In the genomic region with DNA sequence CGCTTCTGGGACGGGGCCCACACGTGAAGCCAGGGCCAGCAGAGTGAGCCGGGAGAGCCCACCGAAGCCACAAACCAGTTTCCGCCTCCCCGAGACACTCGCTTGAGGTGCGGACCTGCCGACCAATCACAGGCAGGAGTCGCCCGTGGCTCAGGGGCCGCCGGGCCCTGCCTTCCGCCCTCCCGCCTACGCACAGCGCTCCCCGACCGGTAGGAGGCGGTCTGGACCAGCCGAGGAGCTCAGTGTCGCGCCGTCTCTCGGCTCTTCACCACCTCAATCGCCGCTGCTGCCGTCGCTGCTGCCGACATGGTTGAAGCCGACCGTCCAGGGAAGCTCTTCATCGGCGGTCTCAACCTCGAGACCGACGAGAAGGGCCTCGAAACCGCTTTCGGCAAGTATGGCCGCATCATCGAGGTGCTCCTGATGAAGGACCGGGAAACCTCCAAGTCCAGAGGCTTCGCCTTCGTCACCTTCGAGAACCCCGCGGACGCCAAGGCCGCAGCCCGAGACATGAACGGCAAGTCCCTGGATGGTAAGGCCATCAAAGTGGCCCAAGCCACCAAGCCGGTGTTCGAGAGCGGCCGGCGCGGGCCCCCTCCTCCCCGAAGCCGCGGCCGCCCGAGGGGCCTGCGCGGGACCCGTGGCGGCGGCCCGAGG, we compare ENCODE assay signal across 9 mouse cellular contexts. TPM values are rescaled to one million over a fixed set of nuclear protein-coding genes. Genes with fewer than 3 reads are reported as not detected.
DNase-seq lines count a peak whose midpoint lies in the region; ATAC-seq lines count a peak whose summit lies in the region.
"Had no signal": no experiment of that assay in that cellular context is flagged by ENCODE, and none has a peak within 500 bp of the region (broad histone marks: within the 10 kb centered on the region; RNA-seq: fewer than 3 reads in every experiment).

A gene (plus strand): TSS at position 242 of the 657 bp plus-strand sequence.

- H3K9ac ChIP-seq in forebrain, embryonic 15.5 days (replicated peaks) = no peak within 1 kb of the TSS

- ATAC-seq in forebrain, embryonic 15.5 days (replicated peaks) = 0 out of 2 replicates have a peak, but pooled peaks have one; percentile 8
- ATAC-seq in megakaryocyte-erythroid progenitor cell, adult 5-6 weeks (replicated peaks; ENCODE audit: low FRiP score, low TSS enrichment, poor library complexity, severe bottlenecking) = peak; percentile 41; the same call in 1 of the 2 replicates
- ATAC-seq in erythroid progenitor cell, adult 5-6 weeks (replicated peaks; ENCODE audit: low FRiP score, poor library complexity, severe bottlenecking) = no peak

- DNase-seq in right cerebral cortex, postnatal 4 days = peak; percentile 1
- no peak for DNase-seq in right cerebral cortex, adult 2 months (ENCODE audit: low spot score in 2 of 2)
- no peak for DNase-seq in frontal cortex, postnatal 36 days (ENCODE audit: low spot score in 2 of 2)
- DNase-seq in urinary bladder, postnatal 10 days (ENCODE audit: low spot score) = no peak
- DNase-seq: adrenal gland, postnatal 25 days had no signal

- H3K9me3 ChIP-seq in forebrain, embryonic 15.5 days = peaks cover 11% of the 10 kb centered on the region; the same call in 1 of the 2 replicates

- WGBS in forebrain, embryonic 15.5 days = 44% methylated on average over 69 of the region's 70 CpGs

- H3K4me1 ChIP-seq in forebrain, embryonic 15.5 days = peaks cover 3% of the 10 kb centered on the region; the same call in 1 of the 2 replicates

- peak within 1 kb of the TSS; percentile 23 for H3K4me2 ChIP-seq in forebrain, embryonic 15.5 days (replicated peaks)

- peak within 1 kb of the TSS; percentile 25 for H3K4me3 ChIP-seq in forebrain, embryonic 15.5 days

- H3K36me3 ChIP-seq in forebrain, embryonic 15.5 days = no peaks in the 10 kb centered on the region

- H3K27ac ChIP-seq in forebrain, embryonic 15.5 days (replicated peaks) = no peak within 1 kb of the TSS

- peaks cover 33% of the 10 kb centered on the region for H3K27me3 ChIP-seq in forebrain, embryonic 15.5 days

RNA-seq across cellular contexts. Expression of the gene that starts here (rescaled TPM):
- polyA plus RNA-seq in forebrain, embryonic 15.5 days (2015; fragmentation: Nextera tagmentation; extraction: Ambion mirVana) = not detected in 2 replicates
- total RNA-seq in megakaryocyte-erythroid progenitor cell, adult 5-6 weeks (2014; fragmentation: Nextera tagmentation) = not detected in 2 replicates
- total RNA-seq in megakaryocyte-erythroid progenitor cell, adult 5-6 weeks (2017) = not detected in 2 replicates
- not detected in 2 replicates for total RNA-seq in erythroid progenitor cell, adult 5-6 weeks (2015; ENCODE audit: low replicate concordance)
- not detected in 2 replicates for total RNA-seq in erythroid progenitor cell, adult 5-6 weeks (2017; ENCODE audit: low replicate concordance)
- total RNA-seq: adrenal gland, postnatal 25 days had no signal
- polyA plus RNA-seq: lung, embryonic 16.5 days had no signal

Comparison
In these comparisons a context has a peak if more than half of its experiments do, and no peak if none do; other contexts are left out.
1. Peak in ATAC-seq, H3K4me3 ChIP-seq and H3K4me2 ChIP-seq in forebrain, embryonic 15.5 days; RNA of the gene not detected or under 1 TPM.
2. Peak in ATAC-seq in megakaryocyte-erythroid progenitor cell, adult 5-6 weeks; RNA of the gene not detected or under 1 TPM.